Mouse (Mus musculus) lung, postnatal 14 days (tissue): ENCODE data around the gene Lcp2.

ENCODE experiments used
- DNase-seq: peaks from one replicate; pipeline ENCODE4 v3.0.0; 2021

Lcp2 gene

GRCm38 (mm10) chr11:34048375-34049124 lies 1.8 kb downstream of the Lcp2 start:
- no peak for DNase-seq

- DNase-seq = no peak
These were observed 2.3 kb downstream of the Lcp2 start for GRCm38 (mm10) chr11:34049125-34049379.

GRCm38 (mm10) chr11:34050063-34050462 lies 3.3 kb downstream of the Lcp2 start:
- no peak for DNase-seq

- DNase-seq = no peak
These were observed 3.9 kb downstream of the Lcp2 start for GRCm38 (mm10) chr11:34050643-34051042.

GRCm38 (mm10) chr11:34053031-34053818 lies 6.5 kb downstream of the Lcp2 start:
- DNase-seq = no peak

- no peak for DNase-seq
These were observed 7.5 kb downstream of the Lcp2 start for GRCm38 (mm10) chr11:34054031-34054727.

GRCm38 (mm10) chr11:34056715-34057114 lies 10.0 kb downstream of the Lcp2 start:
- DNase-seq = no peak

- DNase-seq = no peak
These were observed 11.6 kb downstream of the Lcp2 start for GRCm38 (mm10) chr11:34058332-34058731.

GRCm38 (mm10) chr11:34058960-34059359 lies 12.2 kb downstream of the Lcp2 start:
- no peak for DNase-seq

GRCm38 (mm10) chr11:34061740-34062139 lies 15.0 kb downstream of the Lcp2 start:
- DNase-seq = no peak

GRCm38 (mm10) chr11:34063257-34063656 lies 16.5 kb downstream of the Lcp2 start:
- no peak for DNase-seq

GRCm38 (mm10) chr11:34063702-34064485 lies 17.2 kb downstream of the Lcp2 start:
- no peak for DNase-seq

- DNase-seq = no peak
These were observed 23.9 kb downstream of the Lcp2 start for GRCm38 (mm10) chr11:34070596-34070995.

GRCm38 (mm10) chr11:34072309-34072708 lies 25.6 kb downstream of the Lcp2 start:
- peak; percentile 10 for DNase-seq

GRCm38 (mm10) chr11:34073776-34074175 lies 27.1 kb downstream of the Lcp2 start:
- DNase-seq = peak; percentile 72

- no peak for DNase-seq
These were observed 31.1 kb downstream of the Lcp2 start for GRCm38 (mm10) chr11:34077870-34078269.

- no peak for DNase-seq
These were observed 31.9 kb downstream of the Lcp2 start for GRCm38 (mm10) chr11:34078581-34078980.

GRCm38 (mm10) chr11:34079542-34080464 lies 33.1 kb downstream of the Lcp2 start:
- DNase-seq = no peak

GRCm38 (mm10) chr11:34083795-34084194 lies 37.1 kb downstream of the Lcp2 start:
- DNase-seq = no peak

- no peak for DNase-seq
These were observed 37.9 kb downstream of the Lcp2 start for GRCm38 (mm10) chr11:34084639-34085038.

- no peak for DNase-seq
These were observed 39.5 kb downstream of the Lcp2 start for GRCm38 (mm10) chr11:34086164-34086751.

GRCm38 (mm10) chr11:34087064-34087463 lies 40.3 kb downstream of the Lcp2 start:
- no peak for DNase-seq
